Mouse (Mus musculus): ENCODE data around the gene Olfr101.

DNA sequence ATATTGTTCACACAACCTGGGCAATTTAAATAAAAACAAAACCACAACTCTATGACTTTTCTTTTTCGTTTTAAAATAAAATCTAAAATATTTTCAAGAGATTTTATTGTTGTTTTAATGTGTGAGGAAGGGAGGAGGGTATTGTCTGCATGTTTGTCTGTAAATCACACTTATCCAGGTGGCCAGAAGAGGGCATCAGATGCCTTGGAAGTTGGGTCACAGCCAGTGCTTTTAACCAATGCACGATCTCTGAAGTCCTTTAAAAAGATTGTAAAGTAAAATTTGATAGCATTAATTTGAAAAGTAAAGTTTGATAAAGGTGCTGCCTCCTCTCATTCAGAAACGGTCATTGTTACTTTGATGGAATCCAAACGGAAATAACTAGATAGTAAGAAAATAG, 4.4 kb upstream of the Olfr101 start:
- TF ChIP-seq POLR2A (IDR thresholded peaks at IDR 0.05; ENCODE audit: extremely low read depth, insufficient read depth, low read length) (no peak), CTCF (IDR thresholded peaks at IDR 0.05; ENCODE audit: low read depth, low read length) (no peak)

Data from liver, adult 2 months (tissue).